Mouse (Mus musculus): ENCODE measurements around the gene Gjd3.
A peak's percentile ranks its signal among the peaks of the same experiment; 100 is the strongest.
"Not testable (repeated sequence)": the region's sequence is repeated elsewhere in the genome, so short reads cannot be mapped to it uniquely, and the experiment has no call there.

Gene Gjd3

DNA sequence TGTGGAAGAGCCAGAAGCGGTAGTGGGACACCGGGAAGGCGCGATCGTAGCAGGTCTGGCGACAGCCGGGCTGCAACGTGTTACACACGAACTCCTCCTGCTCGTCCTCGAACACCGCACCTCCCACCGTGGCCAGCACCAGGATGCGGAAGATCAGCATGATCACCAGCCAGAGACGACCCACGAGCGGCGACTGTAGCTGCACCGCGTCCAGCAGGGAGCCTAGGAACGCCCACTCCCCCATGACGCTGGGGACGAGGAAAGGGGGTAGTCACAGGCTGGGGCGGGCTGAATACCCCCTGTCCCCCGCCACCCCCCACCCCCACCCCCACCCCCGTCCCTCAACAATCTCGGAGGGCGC lies at the start of gene Gjd3:
Gene Gjd3 (minus strand): TSS at position 244 of the 361 bp plus-strand sequence.
- no peak for DNase-seq (ENCODE audit: low spot score)

DNA sequence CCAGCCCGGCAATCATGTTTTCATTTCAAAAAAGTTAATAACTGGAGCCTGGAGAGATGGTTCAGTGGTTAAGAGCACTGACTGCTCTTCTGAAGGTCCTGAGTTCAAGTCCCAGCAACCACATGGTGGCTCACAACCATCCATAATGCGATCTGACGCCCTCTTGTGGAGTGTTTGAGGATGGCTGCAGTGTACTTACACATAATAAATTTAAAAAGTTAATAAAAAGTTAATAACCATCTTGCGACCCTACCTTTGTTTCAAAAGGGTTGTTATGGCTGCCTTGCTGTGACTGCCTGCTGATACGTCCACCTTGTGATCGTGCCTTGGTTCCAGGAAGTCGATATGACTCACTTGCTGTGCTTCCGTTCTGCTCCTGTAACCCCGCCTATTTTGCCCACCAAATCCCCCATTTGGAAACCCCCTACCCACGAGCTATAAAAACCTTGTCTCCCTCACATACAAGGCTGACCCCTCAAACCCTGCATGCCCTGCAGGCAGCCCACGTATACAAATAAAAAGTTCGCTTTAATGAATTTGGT lies 44.2 kb upstream of the Gjd3 start:
- DNase-seq (ENCODE audit: low spot score): no peak

DNA sequence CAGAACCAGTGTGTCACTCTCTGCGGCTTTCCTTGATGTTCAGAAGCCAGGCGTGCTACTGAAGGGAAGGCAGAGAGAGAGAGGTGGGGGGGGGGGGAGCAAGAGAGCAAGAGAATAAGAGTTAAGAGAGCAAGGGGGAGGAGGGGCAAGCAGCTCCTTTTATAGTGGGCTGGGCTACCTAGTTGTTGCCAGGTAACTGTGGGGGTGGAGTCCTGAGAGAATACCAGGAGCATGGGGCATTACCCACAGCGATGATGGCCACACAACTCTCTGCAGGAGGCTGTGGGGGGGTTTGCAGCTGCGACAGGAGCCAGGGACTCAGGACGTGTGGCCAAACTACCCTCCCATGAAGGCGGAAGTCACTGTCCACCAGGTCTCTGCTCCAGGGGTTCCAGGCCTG lies 43.1 kb upstream of the Gjd3 start:
- DNase-seq (ENCODE audit: low spot score): no peak

DNA sequence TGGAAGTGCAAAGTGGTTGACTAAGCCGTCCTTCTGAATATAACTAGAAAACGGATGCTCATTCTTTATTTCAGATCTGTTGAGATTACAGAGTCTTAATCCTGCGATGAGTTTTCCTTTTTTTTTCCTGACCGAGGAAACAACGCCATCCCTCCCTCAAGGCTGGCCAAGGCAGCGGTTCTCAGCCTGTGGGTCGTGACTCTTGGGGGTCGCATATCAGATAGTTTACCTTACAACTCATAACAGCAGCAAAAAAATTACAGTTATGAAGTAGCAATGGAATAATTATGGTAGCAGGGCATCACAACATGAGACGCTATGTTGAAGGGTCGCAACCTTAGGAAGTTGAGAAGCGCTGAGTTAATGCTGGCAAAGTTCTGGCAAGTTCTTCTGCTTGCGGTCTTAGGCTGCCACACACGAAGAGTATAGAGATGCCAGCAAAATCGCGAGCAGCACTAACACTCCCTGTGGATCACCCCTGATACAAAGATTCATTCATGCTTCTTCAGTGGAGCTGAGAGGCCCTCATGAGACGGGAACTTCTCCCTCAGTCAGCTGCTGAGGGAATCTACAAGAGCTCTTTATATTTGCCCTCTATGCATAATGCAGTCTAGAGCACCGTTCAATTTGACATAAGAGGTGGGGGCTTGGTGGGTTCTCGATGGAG lies 41.8 kb upstream of the Gjd3 start:
- no peak for DNase-seq (ENCODE audit: low spot score)

DNA sequence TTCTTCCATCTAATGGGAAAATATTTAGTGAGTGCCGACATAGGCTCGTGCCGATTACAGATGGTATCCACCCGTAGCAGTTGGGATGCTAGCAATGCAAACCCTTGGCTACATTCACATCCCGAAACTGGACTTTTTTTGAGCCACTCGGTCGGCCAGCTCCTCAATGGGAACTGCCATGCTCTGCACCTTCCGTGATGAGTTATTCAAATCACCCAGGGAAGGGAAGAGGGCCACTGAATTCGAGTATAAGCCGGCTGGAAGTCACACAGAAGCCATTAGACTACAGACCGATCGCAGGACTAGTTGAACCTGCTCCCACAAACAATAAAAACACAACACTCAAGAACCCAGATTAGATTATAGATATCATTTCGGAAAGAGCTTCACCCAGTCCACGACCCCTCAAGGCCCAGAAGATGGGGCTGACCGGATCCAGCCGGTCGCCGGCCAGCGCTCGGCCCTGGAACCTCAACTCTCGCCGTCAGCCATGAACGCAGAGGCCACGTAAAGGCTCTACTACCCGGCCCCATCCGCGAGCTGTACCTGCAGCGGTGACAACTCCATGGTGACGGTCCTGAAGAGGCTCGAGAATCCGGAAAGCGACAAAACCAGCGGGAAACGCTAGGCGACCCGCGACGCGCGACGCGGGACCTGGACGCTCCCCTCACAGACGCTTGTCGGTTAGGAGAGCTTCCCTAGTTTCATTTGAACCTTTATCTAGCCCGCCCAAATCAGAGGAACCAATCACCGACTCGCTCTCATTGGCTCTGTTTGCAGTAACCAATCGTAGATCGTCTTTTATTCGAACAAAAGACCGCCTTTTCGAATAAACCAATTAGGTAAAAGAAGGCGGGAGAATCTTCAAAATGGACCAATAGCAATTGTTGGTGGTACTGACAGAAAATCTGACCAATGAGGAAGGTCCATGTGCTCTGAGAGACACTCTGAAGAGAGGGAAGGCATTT lies 41.0 kb upstream of the Gjd3 start, which contains the start of gene Top2a:
Gene Top2a (minus strand): TSS at position 690 of the 968 bp plus-strand sequence.
- peak; percentile 84 for DNase-seq (ENCODE audit: low spot score)

DNA sequence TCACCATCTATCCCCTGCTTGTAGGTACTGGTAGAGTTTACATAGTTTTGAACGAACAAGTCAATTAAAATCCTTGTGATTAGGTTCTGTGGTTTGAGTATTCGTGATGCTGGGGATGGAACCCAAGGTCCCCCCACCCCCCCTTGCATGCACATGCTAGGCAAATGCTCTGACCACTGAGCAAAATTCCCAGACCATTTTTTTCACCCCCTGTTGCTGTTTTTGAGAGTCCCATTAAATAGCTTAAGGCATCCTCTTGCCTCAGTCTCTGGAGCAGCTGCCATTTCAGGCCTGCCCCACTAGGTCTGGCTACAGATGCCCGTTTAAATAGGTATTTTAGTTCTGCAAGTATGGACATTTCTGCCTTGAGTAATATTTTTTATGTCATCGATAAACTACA lies 40.3 kb upstream of the Gjd3 start:
- no peak for DNase-seq (ENCODE audit: low spot score)

DNA sequence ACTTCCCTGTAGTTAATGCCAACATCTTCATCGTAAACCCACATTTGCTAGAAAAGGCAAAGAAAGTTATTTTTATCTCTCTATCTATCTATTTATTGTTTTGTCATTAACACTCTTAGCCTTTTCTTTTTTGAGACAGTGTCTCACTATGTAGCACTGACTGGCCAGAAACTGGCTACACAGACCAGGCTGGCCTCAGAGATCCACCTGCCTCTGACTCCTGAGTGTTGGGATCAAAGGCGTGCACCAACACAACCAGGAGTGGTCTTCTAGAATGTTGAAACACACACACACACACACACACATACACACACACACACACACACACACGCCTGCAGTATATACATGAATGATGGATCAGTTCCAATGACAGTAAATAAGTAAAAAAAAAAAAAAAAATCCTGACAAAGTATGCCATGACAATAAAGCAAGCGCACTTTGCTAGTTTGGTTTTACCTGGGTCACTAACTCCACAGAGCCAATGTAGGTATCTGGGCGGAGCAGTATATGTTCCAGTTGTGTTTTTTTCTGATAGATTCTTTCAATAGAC lies 39.6 kb upstream of the Gjd3 start:
- DNase-seq (ENCODE audit: low spot score): no peak

DNA sequence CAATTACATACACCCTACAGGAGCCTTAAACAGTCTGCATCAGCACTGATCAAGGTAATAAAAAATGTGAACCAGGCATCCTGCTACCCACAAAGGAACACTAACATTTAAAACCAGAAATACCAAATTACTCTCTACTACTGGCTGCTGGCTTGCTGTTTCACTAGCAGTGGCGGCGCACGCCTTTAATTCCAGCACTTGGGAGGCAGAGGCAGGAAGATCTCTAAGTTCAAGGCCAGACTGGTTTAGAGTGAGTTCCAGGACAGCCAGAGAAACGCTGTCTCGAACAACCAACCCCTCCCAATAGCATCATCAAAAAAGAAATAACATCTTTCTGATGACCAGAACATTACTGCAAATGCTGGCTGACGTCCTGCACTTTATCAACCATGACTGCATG lies 37.0 kb upstream of the Gjd3 start:
- DNase-seq (ENCODE audit: low spot score): no peak

DNA sequence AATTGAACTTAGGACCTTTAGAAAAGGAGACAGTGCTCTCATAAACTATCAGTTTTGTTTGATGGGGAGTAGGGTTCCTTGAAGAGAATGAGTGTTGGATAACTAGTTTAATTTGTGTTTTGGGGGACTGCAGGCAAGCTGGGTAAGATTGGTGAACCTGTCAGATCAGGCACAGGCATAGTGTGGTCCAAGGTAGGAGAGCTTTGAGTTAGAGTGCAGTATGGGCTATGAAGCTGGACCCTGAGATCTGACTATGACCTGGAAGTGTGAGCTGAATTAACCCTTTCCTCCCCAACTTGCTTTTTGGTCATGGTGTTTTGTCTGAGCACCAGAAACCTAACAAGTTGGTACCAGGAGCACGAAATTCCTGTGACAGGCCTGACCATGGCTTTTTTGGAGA lies 31.0 kb upstream of the Gjd3 start:
- DNase-seq (ENCODE audit: low spot score): no peak

DNA sequence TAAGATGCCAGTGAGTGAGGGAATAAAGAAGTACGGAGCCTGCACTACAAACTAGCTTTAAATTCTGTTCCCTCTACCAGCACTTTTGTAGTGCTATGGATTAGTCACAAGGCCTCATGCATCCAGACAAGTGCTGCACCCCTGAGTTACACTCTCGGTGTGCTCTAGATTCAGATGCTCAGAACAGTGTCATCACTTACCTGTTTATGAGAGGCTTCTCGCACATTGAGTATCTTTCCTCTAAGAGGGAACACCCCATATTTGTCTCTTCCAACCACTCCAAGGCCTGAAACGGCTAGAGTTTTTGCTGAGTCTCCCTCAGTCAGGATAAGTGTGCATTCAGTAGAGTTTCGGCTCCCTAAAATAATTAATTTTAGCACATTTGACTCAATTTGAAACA lies 27.9 kb upstream of the Gjd3 start:
- no peak for DNase-seq (ENCODE audit: low spot score)

DNA sequence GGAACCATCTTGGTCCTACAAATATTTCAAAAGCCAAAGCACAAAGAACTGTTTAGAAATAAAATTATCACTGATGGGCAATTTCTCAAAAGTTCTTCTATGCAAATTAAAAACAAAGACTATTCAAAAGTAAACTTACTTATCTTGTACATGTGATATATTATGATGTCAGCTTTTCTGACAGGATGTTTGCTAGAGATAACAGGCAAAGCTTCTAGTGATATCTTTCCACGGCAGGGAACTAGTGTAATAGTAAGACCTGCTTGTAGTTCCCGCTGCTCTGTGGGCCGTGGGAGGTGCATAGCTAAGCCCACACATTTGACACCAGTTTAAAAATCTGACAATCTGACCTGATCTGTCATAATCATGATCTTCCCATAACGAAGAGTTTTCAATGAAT lies 27.3 kb upstream of the Gjd3 start:
- DNase-seq (ENCODE audit: low spot score): no peak

DNA sequence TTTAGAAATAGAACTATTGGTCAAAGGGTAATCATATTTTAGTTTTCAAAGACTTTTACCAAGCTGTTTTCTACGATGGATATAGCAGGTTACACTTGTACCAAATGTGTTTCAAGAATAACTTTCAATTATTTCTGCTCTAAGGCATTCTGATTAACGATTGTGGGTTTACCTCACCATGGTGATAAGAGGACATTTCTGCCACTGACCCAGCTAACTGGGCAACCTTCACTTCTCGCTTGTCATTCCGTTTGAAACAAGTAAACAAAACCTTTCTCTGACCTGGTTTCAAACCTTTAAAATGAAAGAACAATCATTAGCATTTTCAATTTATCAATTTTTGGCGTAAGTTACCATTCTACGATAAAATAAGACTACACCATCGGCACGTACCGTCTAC lies 24.0 kb upstream of the Gjd3 start:
- no peak for DNase-seq (ENCODE audit: low spot score)

DNA sequence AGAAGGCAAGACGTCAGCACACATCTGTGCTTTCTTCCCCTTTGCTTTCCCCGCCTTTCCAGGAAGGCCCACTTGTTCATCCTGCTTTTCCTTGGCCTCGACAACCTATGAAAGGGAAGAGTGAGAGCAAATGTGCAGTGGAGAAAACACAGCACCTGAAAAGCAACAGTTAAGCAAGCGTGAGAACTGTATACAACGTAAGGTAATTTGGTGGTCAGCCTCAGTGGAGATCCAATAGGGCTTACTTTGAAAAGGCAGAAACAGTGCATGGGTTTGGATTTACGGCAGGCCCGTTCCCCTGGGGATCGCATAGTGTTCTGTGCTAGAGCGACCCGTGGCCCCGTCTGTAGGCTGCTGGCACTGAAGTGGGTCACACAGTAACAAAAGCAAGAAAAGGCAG lies 16.4 kb upstream of the Gjd3 start:
- DNase-seq (ENCODE audit: low spot score): no peak

DNA sequence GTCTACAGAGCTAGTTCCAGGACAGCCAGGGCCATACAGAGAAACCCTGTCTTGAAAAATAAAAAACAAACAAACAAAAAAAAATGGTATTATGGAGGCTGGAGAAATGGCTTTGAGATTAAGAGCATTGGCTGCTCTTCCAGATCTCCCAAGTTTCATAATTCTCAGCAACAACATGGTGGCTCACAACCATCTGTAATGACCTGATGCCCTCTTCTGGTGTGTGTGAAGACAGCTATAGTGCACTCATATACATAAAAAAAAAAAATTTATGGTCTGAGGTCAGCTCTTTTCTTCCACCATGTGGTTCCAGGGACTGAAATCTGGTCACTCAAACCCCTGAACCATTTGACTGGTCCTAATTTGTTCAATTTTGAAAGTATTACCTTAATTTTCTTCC lies 16.0 kb upstream of the Gjd3 start:
- DNase-seq (ENCODE audit: low spot score): no peak

DNA sequence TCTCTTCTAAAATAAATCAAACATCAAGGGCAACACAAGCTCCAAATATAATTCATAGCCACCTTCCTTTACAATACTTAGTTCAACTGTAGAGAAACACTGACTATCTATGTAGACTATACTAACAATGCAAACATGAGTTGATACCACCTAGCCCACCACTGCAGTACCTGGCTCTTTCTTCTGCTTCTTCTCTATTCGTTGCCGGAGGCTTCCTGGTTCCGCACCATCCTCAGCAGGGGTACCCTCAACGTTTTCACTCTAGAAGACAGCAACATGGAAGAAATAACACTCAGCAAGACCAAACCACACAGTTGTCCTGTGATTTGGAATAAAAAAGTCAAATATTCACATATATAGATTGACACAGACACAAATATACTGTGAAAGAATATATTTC lies 14.8 kb upstream of the Gjd3 start:
- no peak for DNase-seq (ENCODE audit: low spot score)

DNA sequence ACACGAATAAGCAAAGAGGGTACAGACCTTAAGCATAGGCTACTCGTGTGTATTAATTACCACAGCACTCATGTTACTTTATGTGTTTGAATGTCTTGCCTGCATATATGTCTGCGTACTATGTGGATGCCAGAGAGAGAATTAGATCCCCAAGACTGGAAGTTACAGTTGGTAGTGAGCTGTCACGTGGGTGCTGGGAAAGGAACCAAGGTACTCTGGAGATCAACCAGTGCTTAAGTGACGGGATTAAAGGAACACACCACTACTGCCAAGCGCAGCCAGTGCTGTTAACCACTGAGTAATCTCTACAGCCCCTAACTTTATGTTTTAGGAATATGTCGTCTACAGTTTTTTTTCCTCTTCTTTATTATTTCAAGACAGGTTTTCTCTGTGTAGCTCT lies 13.2 kb upstream of the Gjd3 start:
- no peak for DNase-seq (ENCODE audit: low spot score)

DNA sequence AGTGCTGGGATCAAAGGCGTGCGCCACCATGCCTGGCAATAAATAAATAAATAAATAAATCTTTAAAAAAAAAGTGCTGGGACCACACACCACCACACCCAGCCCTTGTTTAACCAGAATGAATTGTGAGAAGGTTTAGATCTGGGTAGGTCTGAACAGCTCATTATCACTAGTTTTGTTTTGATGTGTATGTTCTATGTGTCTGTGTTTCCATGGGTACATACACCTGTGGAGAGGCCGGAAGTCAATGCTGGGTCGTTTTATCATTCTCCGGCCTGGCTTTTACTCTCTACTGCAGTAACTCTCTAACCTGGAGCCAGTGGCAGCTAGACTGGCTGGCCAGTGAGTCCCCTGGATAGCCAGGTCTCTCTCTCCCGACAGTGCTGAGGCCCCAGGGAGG lies 8.1 kb upstream of the Gjd3 start:
- no peak for DNase-seq (ENCODE audit: low spot score)

DNA sequence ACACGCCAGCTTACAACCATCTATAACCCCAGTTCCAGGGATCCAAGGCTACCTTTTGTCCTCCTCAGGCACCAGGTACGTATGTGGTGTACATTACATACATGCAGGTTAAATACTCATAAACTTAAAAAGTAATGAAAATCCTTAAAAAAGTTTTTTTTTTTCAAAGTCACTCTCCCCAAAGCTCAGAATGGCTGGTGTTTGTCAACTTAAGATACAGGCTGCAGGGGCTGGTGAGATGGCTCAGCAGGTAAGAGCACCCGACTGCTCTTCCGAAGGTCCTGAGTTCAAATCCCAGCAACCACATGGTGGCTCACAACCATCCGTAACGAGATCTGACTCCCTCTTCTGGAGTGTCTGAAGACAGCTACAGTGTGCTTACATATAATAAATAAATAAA lies 5.4 kb upstream of the Gjd3 start:
- not testable (repeated sequence) for DNase-seq (ENCODE audit: low spot score)

DNA sequence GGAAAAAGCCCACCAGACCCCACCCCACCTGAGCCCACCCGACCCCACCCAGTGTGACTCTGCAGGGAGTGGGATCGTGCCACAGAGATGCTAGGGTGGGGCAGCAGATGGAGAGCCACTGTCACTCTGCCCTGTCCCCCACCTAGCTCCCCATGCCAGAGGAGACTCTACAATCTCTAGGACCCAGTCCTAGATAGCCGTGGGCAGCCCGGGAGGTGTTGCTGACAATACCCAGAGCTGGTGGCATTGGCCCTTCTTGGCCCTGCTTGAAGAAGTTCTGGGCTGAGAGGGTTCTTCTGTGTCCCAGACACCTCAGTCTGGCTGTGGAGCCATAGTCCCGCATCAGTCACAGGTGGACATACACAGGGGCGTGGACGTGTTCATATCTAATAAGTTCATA lies 2.7 kb upstream of the Gjd3 start:
- DNase-seq (ENCODE audit: low spot score): no peak

DNA sequence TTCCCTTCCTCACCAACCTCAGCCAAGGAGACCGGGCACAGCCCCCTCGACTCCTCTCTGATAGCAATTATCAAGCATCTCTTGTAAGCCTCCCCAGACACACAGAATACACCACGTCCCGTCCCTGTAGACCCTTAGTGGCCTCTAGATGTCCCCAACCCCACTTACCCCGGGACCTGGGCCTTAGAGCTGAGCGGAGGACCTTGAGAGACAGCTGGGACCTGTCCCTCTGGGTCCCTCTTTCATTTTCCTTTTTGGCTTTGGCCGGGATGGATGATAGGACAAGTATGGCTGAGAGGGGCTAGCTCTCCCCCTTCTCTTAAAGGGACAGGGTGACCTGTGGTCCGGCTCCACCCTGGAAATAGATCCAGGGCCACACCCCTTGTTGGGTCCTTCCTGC lies 735 bp upstream of the Gjd3 start:
- DNase-seq (ENCODE audit: low spot score): no peak

DNA sequence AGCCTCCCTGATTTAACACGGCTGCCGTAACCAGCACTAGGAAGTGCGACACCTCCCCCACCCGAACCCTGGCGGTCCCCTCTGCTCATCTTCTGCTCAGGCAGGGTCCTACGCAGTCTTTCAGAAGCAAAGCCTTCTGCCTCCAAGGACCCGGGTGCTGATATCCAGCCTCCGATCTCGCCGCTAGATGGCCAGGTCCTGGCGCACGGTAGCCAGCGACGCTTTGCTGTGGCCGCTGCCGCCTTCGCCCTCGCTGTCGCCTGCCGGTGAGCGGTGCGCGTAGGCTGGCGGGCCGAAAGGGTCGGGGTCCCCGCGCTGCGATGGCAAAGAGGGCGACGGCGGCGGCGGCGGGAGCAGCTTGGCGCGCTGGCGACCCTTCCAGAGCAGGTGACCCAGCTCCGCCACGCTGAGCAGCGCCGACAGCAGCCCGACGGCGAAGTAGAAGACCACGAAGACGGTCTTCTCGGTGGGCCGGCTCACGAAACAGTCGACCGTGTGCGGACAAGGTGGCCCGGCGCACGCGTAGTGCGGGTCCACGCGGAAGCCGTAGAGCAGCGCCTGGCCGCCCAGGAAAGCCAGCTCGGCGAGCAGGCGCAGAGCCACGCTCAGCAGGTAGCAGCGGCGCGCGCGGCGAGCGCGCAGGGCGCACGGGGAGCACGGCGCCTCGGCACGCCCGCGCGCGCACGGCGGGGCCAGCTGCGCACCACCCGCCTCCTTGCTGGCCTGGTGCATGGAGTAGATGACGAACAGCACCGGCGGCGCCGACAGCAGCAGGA lies 631 bp downstream of the Gjd3 start:
- peak; percentile 65 for DNase-seq (ENCODE audit: low spot score)
